Mouse (Mus musculus) hindbrain, embryonic 15.5 days (tissue): Measurements from ENCODE around the gene Ociad1. TPM values are rescaled to one million over a fixed set of nuclear protein-coding genes. Genes with fewer than 3 reads are reported as not detected.

Experiments
- polyA plus RNA-seq: library from polyadenylated mRNA; unstranded; fragments of >200 nt; fragmentation: Nextera tagmentation; extraction: Ambion mirVana; gene quantifications from 2 replicates; pipeline ENCODE4 v1.2.1, GENCODE M21; 2015

Gene Ociad1
- polyA plus RNA-seq, 1 experiment from 2014 or later: 342 TPM

Other genes starting within 250 kb of the Ociad1 start
- gene Fryl, start 36.2 kb upstream of the Ociad1 start, polyA plus RNA-seq: 40.1 and 43.1 TPM in 2 replicates
- gene Ociad2, start 48.2 kb downstream of the Ociad1 start, polyA plus RNA-seq: 21.8 and 23.9 TPM in 2 replicates
- gene Cwh43, start 113.3 kb downstream of the Ociad1 start, polyA plus RNA-seq: 0.29 and 0.39 TPM in 2 replicates
- 47.4 and 50.1 TPM in 2 replicates for gene Dcun1d4, start 188.2 kb downstream of the Ociad1 start, polyA plus RNA-seq